Mouse (Mus musculus): Measurements from ENCODE around the gene Grin2c.

GRCm38 (mm10) chr11:115231168-115231915 lies 35.7 kb downstream of the Grin2c start:
- no peak for TF ChIP-seq CTCF (IDR thresholded peaks at IDR 0.05; ENCODE audit: low read depth, low read length)
- no peak for TF ChIP-seq POLR2A (IDR thresholded peaks at IDR 0.05; ENCODE audit: insufficient read depth, low read length)
- TF ChIP-seq EP300 (IDR thresholded peaks at IDR 0.05; ENCODE audit: insufficient read depth, low read depth, low read length) = no peak

Measured in ES-Bruce4 (cell line).